Mouse (Mus musculus): ENCODE data around the gene Set. TPM values are rescaled to one million over a fixed set of nuclear protein-coding genes. Genes with fewer than 3 reads are reported as not detected.
"Not testable (repeated sequence)": the region's sequence is repeated elsewhere in the genome, so short reads cannot be mapped to it uniquely, and the experiment has no call there.

The Set gene
- polyA plus RNA-seq, 1 experiment from 2014 or later = 361 TPM

DNA sequence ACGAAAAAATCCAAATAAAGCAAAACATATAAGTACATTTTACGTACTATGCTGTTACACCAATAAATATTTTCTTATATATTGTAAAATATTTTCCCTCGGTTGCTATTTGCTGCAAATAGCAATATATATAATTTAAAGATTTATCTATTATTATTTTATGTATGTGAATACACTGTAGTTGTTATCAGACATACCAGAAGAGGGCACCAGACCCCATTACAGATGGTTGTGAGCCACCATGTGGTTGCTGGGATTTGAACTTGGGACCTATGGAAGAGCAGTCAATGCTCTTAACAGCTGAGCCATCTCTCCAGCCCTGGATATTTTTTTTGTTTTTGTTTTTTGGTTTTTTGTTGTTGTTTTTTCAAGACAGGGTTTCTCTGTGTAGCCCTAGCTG is 1.9 kb upstream of the Set start:
- H3K9me3 ChIP-seq (ENCODE audit: control insufficient read depth, low read length); H3K4me2 ChIP-seq (ENCODE audit: low read depth, low read length); H3K4me3 ChIP-seq (ENCODE audit: low read length); H3K27ac ChIP-seq (ENCODE audit: low read length); H3K9ac ChIP-seq (ENCODE audit: low read depth, low read length); H3K36me3 ChIP-seq (ENCODE audit: control insufficient read depth, insufficient read depth, low read length); H3K27me3 ChIP-seq (replicated peaks; ENCODE audit: control insufficient read depth, insufficient read depth, low read length); H3K4me1 ChIP-seq (ENCODE audit: control insufficient read depth, insufficient read depth, low read length); ATAC-seq: not testable (repeated sequence)
- 95% methylated on average over 3 of the region's 3 CpGs for WGBS

DNA sequence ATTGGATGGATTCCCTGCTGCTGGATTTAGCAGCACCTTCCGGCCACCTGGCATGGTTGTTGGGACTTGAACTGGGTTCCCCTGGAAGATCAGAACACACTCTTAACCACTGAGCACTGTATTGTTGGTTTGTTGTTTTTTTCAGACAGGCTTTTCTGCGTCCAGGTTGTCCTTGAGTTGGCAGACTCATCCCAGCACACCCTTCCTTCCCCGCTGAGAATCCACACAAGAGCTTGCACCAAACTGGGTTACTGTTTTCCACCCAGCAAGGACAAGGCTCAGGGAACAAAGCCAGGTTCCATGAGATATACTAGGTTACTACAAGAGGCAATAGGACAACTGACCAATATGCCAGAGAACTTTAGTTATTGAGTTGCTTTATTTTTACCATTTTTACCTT is 442 bp upstream of the Set start:
- 79% methylated on average over 3 of the region's 3 CpGs for WGBS
- H3K27ac ChIP-seq (ENCODE audit: low read length) = no peak overlapping the region
- H3K4me2 ChIP-seq (ENCODE audit: low read depth, low read length) = no peak overlapping the region
- no peak for ATAC-seq
- H3K36me3 ChIP-seq (ENCODE audit: control insufficient read depth, insufficient read depth, low read length) = no peaks in the 10 kb centered on the region
- no peaks in the 10 kb centered on the region; the same call in 1 of the 2 replicates for H3K4me1 ChIP-seq (ENCODE audit: control insufficient read depth, insufficient read depth, low read length)
- no peak overlapping the region for H3K4me3 ChIP-seq (ENCODE audit: low read length)
- no peaks in the 10 kb centered on the region; the same call in 1 of the 2 replicates for H3K27me3 ChIP-seq (replicated peaks; ENCODE audit: control insufficient read depth, insufficient read depth, low read length)
- no peak overlapping the region for H3K9ac ChIP-seq (ENCODE audit: low read depth, low read length)
- H3K9me3 ChIP-seq (ENCODE audit: control insufficient read depth, low read length) = no peaks in the 10 kb centered on the region

DNA sequence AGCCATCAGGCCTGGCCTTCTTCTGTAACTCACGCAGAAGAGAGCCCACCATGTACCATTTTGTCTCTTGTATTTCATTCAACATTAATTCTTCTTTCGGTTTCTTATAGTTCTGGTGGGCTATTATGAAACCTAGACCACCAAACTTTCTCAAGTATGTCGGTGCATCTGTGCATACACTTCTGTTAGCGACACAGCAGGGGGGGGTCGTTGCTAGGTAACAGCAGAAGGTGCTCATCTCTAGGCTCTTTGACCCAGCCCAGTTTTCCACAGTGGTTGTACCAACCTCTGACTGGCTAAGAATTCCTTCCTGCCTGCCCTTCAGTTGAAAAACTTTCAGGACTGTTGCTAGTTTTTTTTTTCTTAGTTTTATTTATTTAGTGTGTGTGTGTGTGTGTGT is 1.2 kb downstream of the Set start:
- Histone ChIP-seq H3K4me1 (ENCODE audit: control insufficient read depth, insufficient read depth, low read length) (peaks cover 2% of the 10 kb centered on the region; the same call in 1 of the 2 replicates), H3K9ac (ENCODE audit: low read depth, low read length) (no peak overlapping the region), H3K27me3 (replicated peaks; ENCODE audit: control insufficient read depth, insufficient read depth, low read length) (no peaks in the 10 kb centered on the region), H3K9me3 (ENCODE audit: control insufficient read depth, low read length) (no peaks in the 10 kb centered on the region), H3K4me2 (ENCODE audit: low read depth, low read length) (no peak overlapping the region), H3K27ac (ENCODE audit: low read length) (no peak overlapping the region), H3K4me3 (ENCODE audit: low read length) (no peak overlapping the region), H3K36me3 (ENCODE audit: control insufficient read depth, insufficient read depth, low read length) (no peaks in the 10 kb centered on the region)
- 56% methylated on average over 5 of the region's 5 CpGs for WGBS
- no peak for ATAC-seq

DNA sequence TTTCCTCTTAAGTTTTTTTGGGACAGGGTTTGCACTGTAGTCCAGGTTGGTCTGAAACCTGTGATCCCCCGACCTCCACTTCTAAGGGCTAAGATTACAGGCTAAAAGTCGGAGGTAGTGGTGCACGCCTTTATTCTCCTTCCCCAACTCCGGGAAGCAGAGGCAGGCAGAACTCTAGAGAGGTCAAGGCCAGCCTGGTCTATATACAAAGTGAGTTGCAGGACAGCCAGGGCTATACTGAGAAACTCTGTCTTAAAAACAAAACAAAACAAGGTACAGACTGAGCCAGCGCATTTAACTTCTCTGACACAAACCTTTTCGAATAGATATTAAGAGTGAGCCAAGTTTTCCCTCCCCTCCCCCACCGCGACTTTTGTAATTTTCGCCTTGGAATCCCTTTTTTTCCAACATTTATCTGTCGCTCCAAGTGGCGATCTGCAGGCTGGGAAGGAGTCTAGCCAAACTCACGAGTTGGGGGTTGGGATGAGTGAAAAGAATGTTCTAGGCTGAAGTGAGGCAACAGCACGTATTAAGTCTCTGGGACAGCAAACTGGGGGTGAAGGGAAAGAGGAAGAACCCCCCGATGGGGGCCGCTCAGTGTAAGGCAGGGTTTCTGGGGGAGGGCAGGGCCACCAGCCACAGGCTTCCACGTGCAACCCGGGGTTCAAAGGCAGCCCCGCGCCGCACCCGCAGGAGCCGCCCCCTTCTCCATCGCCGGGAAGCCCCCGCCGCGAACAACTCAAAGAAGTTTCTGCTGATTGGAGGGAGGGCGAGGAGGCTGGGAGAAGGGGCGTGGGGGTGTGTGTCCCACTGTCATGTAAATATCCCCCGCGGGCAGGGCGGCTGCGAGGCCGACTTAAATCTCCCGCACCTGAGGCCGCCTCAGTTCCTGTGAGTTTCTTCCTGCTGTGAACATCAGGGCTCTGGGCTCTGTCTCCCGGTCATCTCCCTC is 4.3 kb downstream of the Set start:
- Histone ChIP-seq H3K27me3 (replicated peaks; ENCODE audit: control insufficient read depth, insufficient read depth, low read length) (no peaks in the 10 kb centered on the region), H3K36me3 (ENCODE audit: control insufficient read depth, insufficient read depth, low read length) (no peaks in the 10 kb centered on the region), H3K27ac (ENCODE audit: low read length) (peak overlapping the region; percentile 98), H3K4me3 (ENCODE audit: low read length) (peak overlapping the region; percentile 69), H3K9ac (ENCODE audit: low read depth, low read length) (peak overlapping the region; percentile 90), H3K4me1 (ENCODE audit: control insufficient read depth, insufficient read depth, low read length) (peaks cover 22% of the 10 kb centered on the region; the same call in 1 of the 2 replicates), H3K4me2 (ENCODE audit: low read depth, low read length) (peak overlapping the region; percentile 72), H3K9me3 (ENCODE audit: control insufficient read depth, low read length) (no peaks in the 10 kb centered on the region)
- 9% methylated on average over 33 of the region's 37 CpGs for WGBS
- peak; percentile 5; the same call in 1 of the 2 replicates for ATAC-seq

DNA sequence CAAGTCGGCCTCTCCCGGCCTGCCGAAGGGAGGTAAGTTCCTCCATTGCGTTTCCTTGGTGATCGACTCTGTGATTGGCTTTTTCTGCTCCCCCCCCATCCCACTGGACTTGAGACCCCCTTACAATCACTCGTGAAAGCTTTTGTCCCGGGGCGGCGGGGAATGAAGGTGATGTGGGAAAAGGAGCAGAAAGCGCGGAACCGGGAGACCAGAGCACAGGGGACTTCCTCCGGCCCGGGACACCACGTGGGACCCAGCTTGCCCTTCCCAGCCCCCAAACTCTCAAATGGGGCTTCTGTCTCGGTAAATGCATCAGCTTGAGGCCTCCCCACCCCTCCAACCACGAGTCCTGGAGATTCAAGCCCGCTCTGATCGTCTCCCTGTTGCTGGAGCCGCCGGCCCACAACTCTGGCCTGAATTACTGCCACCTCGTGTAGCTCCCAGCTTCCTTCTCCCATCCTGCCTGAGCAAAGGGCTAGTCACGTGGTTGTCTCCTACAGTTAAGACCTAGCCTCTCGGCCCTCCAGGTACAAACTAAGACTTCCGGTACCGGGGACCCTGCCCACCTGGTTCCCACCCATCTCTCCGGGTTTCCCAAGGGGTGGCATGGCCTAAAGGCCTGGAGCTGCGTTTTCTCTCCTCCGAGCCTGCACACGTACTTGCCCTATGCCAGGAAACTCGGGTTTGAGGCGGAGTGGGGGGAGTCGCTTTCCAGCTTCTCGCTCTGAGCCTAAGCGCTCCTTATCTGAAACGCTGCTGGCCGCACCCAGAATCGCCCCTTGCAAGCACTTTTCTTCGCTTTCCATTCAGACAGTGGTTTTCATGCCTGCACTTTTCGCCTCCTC is 5.3 kb downstream of the Set start:
- Histone ChIP-seq H3K27me3 (replicated peaks; ENCODE audit: control insufficient read depth, insufficient read depth, low read length) (no peaks in the 10 kb centered on the region), H3K27ac (ENCODE audit: low read length) (peak overlapping the region; percentile 98), H3K4me3 (ENCODE audit: low read length) (peak overlapping the region; percentile 69), H3K9ac (ENCODE audit: low read depth, low read length) (peak overlapping the region; percentile 90), H3K4me1 (ENCODE audit: control insufficient read depth, insufficient read depth, low read length) (peaks cover 22% of the 10 kb centered on the region; the same call in 1 of the 2 replicates), H3K36me3 (ENCODE audit: control insufficient read depth, insufficient read depth, low read length) (no peaks in the 10 kb centered on the region), H3K9me3 (ENCODE audit: control insufficient read depth, low read length) (no peaks in the 10 kb centered on the region), H3K4me2 (ENCODE audit: low read depth, low read length) (peak overlapping the region; percentile 72)
- under 1% methylated on average over 40 of the region's 40 CpGs for whole genome bisulfite sequencing
- ATAC-seq = peak; percentile 55

DNA sequence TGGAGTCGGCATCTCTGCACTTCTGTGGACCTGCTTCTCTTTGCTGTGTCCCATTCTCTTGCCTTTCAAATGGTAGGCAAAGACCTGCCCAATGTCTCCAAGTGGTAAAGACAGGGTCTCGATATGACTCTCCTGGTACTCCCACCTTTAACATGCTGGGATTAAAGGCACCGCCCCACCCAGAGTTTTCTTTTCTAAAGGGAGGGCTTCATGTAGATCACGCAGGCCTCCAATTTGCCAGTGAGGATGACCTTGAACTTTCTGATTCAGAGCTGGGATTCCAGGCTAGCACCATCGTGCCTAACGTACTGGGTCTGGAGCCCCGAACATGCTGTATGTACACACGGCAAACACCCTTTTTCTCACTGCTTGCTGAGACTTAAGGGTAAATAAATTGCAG is 6.1 kb downstream of the Set start:
- Histone ChIP-seq H3K27me3 (replicated peaks; ENCODE audit: control insufficient read depth, insufficient read depth, low read length) (no peaks in the 10 kb centered on the region), H3K9ac (ENCODE audit: low read depth, low read length) (peak overlapping the region; percentile 90), H3K9me3 (ENCODE audit: control insufficient read depth, low read length) (no peaks in the 10 kb centered on the region), H3K36me3 (ENCODE audit: control insufficient read depth, insufficient read depth, low read length) (no peaks in the 10 kb centered on the region), H3K4me3 (ENCODE audit: low read length) (peak overlapping the region; percentile 69), H3K27ac (ENCODE audit: low read length) (peak overlapping the region; percentile 98), H3K4me2 (ENCODE audit: low read depth, low read length) (peak overlapping the region; percentile 72), H3K4me1 (ENCODE audit: control insufficient read depth, insufficient read depth, low read length) (peaks cover 24% of the 10 kb centered on the region; the same call in 1 of the 2 replicates)
- 5% methylated on average over 8 of the region's 8 CpGs for WGBS
- no peak for ATAC-seq

DNA sequence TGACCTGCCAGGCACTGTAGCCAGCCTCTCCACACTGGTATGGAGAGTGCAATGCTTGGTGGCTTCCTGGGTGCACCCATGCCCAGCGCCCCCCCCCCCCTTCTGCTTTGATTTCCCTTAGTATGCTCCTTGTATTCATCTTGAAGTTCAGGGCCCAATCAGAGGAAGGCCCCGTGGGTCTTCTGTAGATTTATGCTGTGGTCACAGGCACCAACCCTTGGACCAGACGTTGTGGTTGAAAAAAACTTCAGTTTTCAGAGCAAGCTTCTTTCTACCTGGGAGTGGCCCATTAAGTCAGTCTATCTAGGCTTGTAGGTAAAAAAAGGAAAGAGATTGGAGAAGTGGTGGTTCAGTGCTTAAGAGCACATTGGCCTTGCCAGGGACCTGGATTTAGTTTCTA is 6.6 kb downstream of the Set start:
- Histone ChIP-seq H3K9ac (ENCODE audit: low read depth, low read length) (peak overlapping the region; percentile 90), H3K27me3 (replicated peaks; ENCODE audit: control insufficient read depth, insufficient read depth, low read length) (no peaks in the 10 kb centered on the region), H3K36me3 (ENCODE audit: control insufficient read depth, insufficient read depth, low read length) (no peaks in the 10 kb centered on the region), H3K27ac (ENCODE audit: low read length) (peak overlapping the region; percentile 98), H3K4me3 (ENCODE audit: low read length) (peak overlapping the region; percentile 69), H3K4me1 (ENCODE audit: control insufficient read depth, insufficient read depth, low read length) (peaks cover 24% of the 10 kb centered on the region; the same call in 1 of the 2 replicates), H3K9me3 (ENCODE audit: control insufficient read depth, low read length) (no peaks in the 10 kb centered on the region), H3K4me2 (ENCODE audit: low read depth, low read length) (peak overlapping the region; percentile 72)
- 11% methylated on average over 2 of the region's 3 CpGs for WGBS
- no peak for ATAC-seq

DNA sequence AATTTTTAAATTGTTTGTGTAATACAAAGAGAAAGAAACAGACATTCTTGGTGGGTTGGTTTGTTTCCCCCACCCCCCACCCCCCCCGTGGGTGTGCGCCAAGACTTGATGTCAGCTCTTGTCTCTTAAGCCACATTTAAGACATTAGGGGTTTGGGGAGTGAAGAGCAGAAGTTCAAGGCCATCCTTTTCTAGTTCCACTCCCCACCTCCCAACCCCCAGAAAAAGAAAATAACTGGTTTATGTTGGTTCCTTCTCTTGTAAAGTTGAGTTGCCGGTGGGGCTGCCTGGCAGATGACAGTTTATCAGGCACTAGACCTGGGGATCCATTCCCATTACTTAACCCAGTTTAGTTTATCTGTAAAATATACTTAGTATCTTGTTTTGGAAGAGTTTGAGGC is 7.1 kb downstream of the Set start:
- no peaks in the 10 kb centered on the region for H3K9me3 ChIP-seq (ENCODE audit: control insufficient read depth, low read length)
- peak overlapping the region; percentile 98 for H3K27ac ChIP-seq (ENCODE audit: low read length)
- no peaks in the 10 kb centered on the region for H3K27me3 ChIP-seq (replicated peaks; ENCODE audit: control insufficient read depth, insufficient read depth, low read length)
- no peaks in the 10 kb centered on the region for H3K36me3 ChIP-seq (ENCODE audit: control insufficient read depth, insufficient read depth, low read length)
- peak overlapping the region; percentile 72 for H3K4me2 ChIP-seq (ENCODE audit: low read depth, low read length)
- ATAC-seq = no peak
- H3K4me3 ChIP-seq (ENCODE audit: low read length) = peak overlapping the region; percentile 69
- peaks cover 24% of the 10 kb centered on the region; the same call in 1 of the 2 replicates for H3K4me1 ChIP-seq (ENCODE audit: control insufficient read depth, insufficient read depth, low read length)
- 28% methylated on average over 3 of the region's 3 CpGs for WGBS
- H3K9ac ChIP-seq (ENCODE audit: low read depth, low read length) = peak overlapping the region; percentile 90

All from intestine, embryonic 16.5 days (tissue).